ENCODE assay signal across 17 mouse cellular contexts in the genomic region with DNA sequence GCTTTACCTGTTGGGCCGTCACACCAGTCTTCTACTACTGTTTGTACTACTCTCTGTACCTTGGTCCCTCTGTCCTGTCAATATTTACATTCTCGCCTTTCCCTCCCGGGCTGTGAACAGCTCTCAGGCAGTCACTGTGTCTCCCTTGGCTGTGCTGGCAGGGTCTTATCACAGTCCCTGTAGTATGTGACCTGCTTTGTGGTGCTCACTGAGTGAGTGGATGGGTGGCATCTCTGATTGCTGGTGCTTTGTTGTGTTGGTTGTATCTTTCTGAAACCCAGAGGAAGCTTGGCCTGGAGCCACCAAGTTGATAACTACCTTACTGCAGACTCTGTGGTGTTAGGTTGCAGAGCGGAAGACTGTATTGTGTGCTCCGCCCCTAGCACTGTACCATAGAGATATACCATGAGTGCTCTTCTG. TPM values are rescaled to one million over a fixed set of nuclear protein-coding genes. Genes with fewer than 3 reads are reported as not detected.
DNase-seq lines count a peak whose midpoint lies in the region; ATAC-seq and TF ChIP-seq lines count a peak whose summit lies in the region.
"Had no signal": no experiment of that assay in that cellular context is flagged by ENCODE, and none has a peak within 500 bp of the region (broad histone marks: within the 10 kb centered on the region; RNA-seq: fewer than 3 reads in every experiment).

No protein-coding gene starts in this region.

- no peak for TF ChIP-seq EP300 in ES-Bruce4 (IDR thresholded peaks at IDR 0.05; ENCODE audit: insufficient read depth, low read depth, low read length)

- no peaks in the 10 kb centered on the region for H3K9me3 ChIP-seq in heart, embryonic 12.5 days (replicated peaks)
- H3K9me3 ChIP-seq in ES-Bruce4 (replicated peaks; ENCODE audit: control insufficient read depth, insufficient read depth, low read length, poor library complexity, severe bottlenecking) = no peaks in the 10 kb centered on the region
- H3K9me3 ChIP-seq in intestine, embryonic 15.5 days = no peaks in the 10 kb centered on the region
- H3K9me3 ChIP-seq in liver, embryonic 16.5 days (replicated peaks; ENCODE audit: control insufficient read depth, low read length) = no peaks in the 10 kb centered on the region
- H3K9me3 ChIP-seq in neural tube, embryonic 15.5 days (replicated peaks) = no peaks in the 10 kb centered on the region
- H3K9me3 ChIP-seq: embryonic facial prominence, embryonic 12.5 days; forebrain, embryonic 12.5 days; hindbrain, embryonic 12.5 days; midbrain, embryonic 15.5 days; neural tube, embryonic 12.5 days had no signal

- H3K27ac ChIP-seq in heart, embryonic 12.5 days (ENCODE audit: poor library complexity, severe bottlenecking) = no peak overlapping the region
- H3K27ac ChIP-seq in ES-Bruce4 (ENCODE audit: insufficient read depth, low read length) = peak overlapping the region; percentile 51
- H3K27ac ChIP-seq in intestine, embryonic 15.5 days = peak overlapping the region; percentile 28; the same call in 1 of the 2 replicates
- no peak overlapping the region for H3K27ac ChIP-seq in liver, embryonic 16.5 days (ENCODE audit: low read length)
- H3K27ac ChIP-seq in neural tube, embryonic 15.5 days (replicated peaks) = no peak overlapping the region
- H3K27ac ChIP-seq: embryonic facial prominence, embryonic 12.5 days; forebrain, embryonic 12.5 days; gastrocnemius, adult 2 months; hindbrain, embryonic 12.5 days; midbrain, embryonic 15.5 days; neural tube, embryonic 12.5 days had no signal

- H3K9ac ChIP-seq in heart, embryonic 12.5 days = no peak overlapping the region
- no peak overlapping the region for H3K9ac ChIP-seq in ES-Bruce4 (ENCODE audit: low read depth, poor library complexity, severe bottlenecking)
- no peak overlapping the region for H3K9ac ChIP-seq in intestine, embryonic 15.5 days
- no peak overlapping the region for H3K9ac ChIP-seq in liver, embryonic 16.5 days (ENCODE audit: low read depth, low read length)
- no peak overlapping the region for H3K9ac ChIP-seq in neural tube, embryonic 15.5 days (replicated peaks)
- H3K9ac ChIP-seq: embryonic facial prominence, embryonic 12.5 days; forebrain, embryonic 12.5 days; hindbrain, embryonic 12.5 days; midbrain, embryonic 15.5 days; neural tube, embryonic 12.5 days had no signal

- peak; percentile 84 for ATAC-seq in heart, embryonic 12.5 days (ENCODE audit: insufficient number of reproducible peaks, low FRiP score)
- ATAC-seq in intestine, embryonic 15.5 days = peak; percentile 95
- ATAC-seq in liver, embryonic 16.5 days (ENCODE audit: low read depth) = peak; percentile 94
- no peak for ATAC-seq in neural tube, embryonic 15.5 days (ENCODE audit: low FRiP score)
- ATAC-seq: midbrain, embryonic 15.5 days had no signal

- H3K4me1 ChIP-seq in heart, embryonic 12.5 days (replicated peaks) = peaks cover 14% of the 10 kb centered on the region
- peaks cover 2% of the 10 kb centered on the region for H3K4me1 ChIP-seq in ES-Bruce4 (ENCODE audit: control insufficient read depth, insufficient read depth, low read length)
- no peaks in the 10 kb centered on the region for H3K4me1 ChIP-seq in intestine, embryonic 15.5 days (replicated peaks)
- H3K4me1 ChIP-seq in liver, embryonic 16.5 days (ENCODE audit: control insufficient read depth, low read depth, low read length) = no peaks in the 10 kb centered on the region
- no peaks in the 10 kb centered on the region for H3K4me1 ChIP-seq in neural tube, embryonic 15.5 days
- H3K4me1 ChIP-seq: embryonic facial prominence, embryonic 12.5 days; forebrain, embryonic 12.5 days; hindbrain, embryonic 12.5 days; midbrain, embryonic 15.5 days; neural tube, embryonic 12.5 days had no signal

- intact Hi-C loops in heart, postnatal 14 days (cut with DNase I) = loop anchor here (5.0 kb wide), 1 partner anchor 604 kb away; no protein-coding TSS in a partner anchor

- no peak for DNase-seq in heart, postnatal 14 days
- DNase-seq in left cerebral cortex, adult 11 months (ENCODE audit: low spot score) = no peak
- no peak for DNase-seq in right cerebral cortex, adult 2 months (ENCODE audit: low spot score in 2 of 2)
- DNase-seq: cerebellum, adult 2 months; gastrocnemius, adult 2 months; kidney, adult 2 months; lung, postnatal 10 days had no signal

- H3K4me3 ChIP-seq in heart, embryonic 12.5 days = no peak overlapping the region
- H3K4me3 ChIP-seq in ES-Bruce4 (ENCODE audit: low read depth, low read length) = no peak overlapping the region
- no peak overlapping the region for H3K4me3 ChIP-seq in intestine, embryonic 15.5 days (replicated peaks)
- no peak overlapping the region for H3K4me3 ChIP-seq in liver, embryonic 16.5 days (ENCODE audit: low read depth, low read length)
- H3K4me3 ChIP-seq in neural tube, embryonic 15.5 days (replicated peaks) = no peak overlapping the region
- H3K4me3 ChIP-seq: embryonic facial prominence, embryonic 12.5 days; forebrain, embryonic 12.5 days; gastrocnemius, adult 2 months; hindbrain, embryonic 12.5 days; midbrain, embryonic 15.5 days; neural tube, embryonic 12.5 days had no signal

- H3K4me2 ChIP-seq in heart, embryonic 12.5 days = peak overlapping the region; percentile 0; the same call in 1 of the 2 replicates
- H3K4me2 ChIP-seq in intestine, embryonic 15.5 days (replicated peaks) = no peak overlapping the region
- H3K4me2 ChIP-seq in liver, embryonic 16.5 days (ENCODE audit: low read depth, low read length) = peak overlapping the region; percentile 10; the same call in 1 of the 2 replicates
- H3K4me2 ChIP-seq in neural tube, embryonic 15.5 days = no peak overlapping the region
- H3K4me2 ChIP-seq: embryonic facial prominence, embryonic 12.5 days; forebrain, embryonic 12.5 days; hindbrain, embryonic 12.5 days; midbrain, embryonic 15.5 days; neural tube, embryonic 12.5 days had no signal

- 20% methylated on average over 5 of the region's 5 CpGs for WGBS in heart, embryonic 12.5 days
- 48% methylated on average over 5 of the region's 5 CpGs for WGBS in intestine, embryonic 15.5 days
- 38% methylated on average over 5 of the region's 5 CpGs for WGBS in liver, embryonic 16.5 days (ENCODE audit: insufficient replicate concordance)
- 85% methylated on average over 5 of the region's 5 CpGs for WGBS in neural tube, embryonic 15.5 days

- no peak for TF ChIP-seq CTCF in ES-Bruce4 (IDR thresholded peaks at IDR 0.05; ENCODE audit: low read depth, low read length)

- H3K27me3 ChIP-seq in heart, embryonic 12.5 days (replicated peaks) = 0 out of 2 replicates have a peak, but pooled peaks cover 4% of the 10 kb centered on the region
- no peaks in the 10 kb centered on the region for H3K27me3 ChIP-seq in ES-Bruce4 (ENCODE audit: control insufficient read depth, insufficient read depth, low read length, poor library complexity, severe bottlenecking)
- H3K27me3 ChIP-seq in intestine, embryonic 15.5 days (replicated peaks) = no peaks in the 10 kb centered on the region
- no peaks in the 10 kb centered on the region for H3K27me3 ChIP-seq in liver, embryonic 16.5 days (ENCODE audit: control insufficient read depth, insufficient read depth, low read depth, low read length)
- H3K27me3 ChIP-seq in neural tube, embryonic 15.5 days (replicated peaks) = no peaks in the 10 kb centered on the region
- H3K27me3 ChIP-seq: embryonic facial prominence, embryonic 12.5 days; forebrain, embryonic 12.5 days; hindbrain, embryonic 12.5 days; midbrain, embryonic 15.5 days; neural tube, embryonic 12.5 days had no signal

- H3K36me3 ChIP-seq in heart, embryonic 12.5 days = no peaks in the 10 kb centered on the region
- no peaks in the 10 kb centered on the region for H3K36me3 ChIP-seq in ES-Bruce4 (ENCODE audit: control insufficient read depth, insufficient read depth, low read length, poor library complexity, severe bottlenecking)
- no peaks in the 10 kb centered on the region for H3K36me3 ChIP-seq in intestine, embryonic 15.5 days
- no peaks in the 10 kb centered on the region for H3K36me3 ChIP-seq in liver, embryonic 16.5 days (ENCODE audit: control insufficient read depth, insufficient read depth)
- H3K36me3 ChIP-seq in neural tube, embryonic 15.5 days = no peaks in the 10 kb centered on the region
- H3K36me3 ChIP-seq: embryonic facial prominence, embryonic 12.5 days; forebrain, embryonic 12.5 days; hindbrain, embryonic 12.5 days; midbrain, embryonic 15.5 days; neural tube, embryonic 12.5 days had no signal

- TF ChIP-seq POLR2A in ES-Bruce4 (IDR thresholded peaks at IDR 0.05; ENCODE audit: insufficient read depth, low read length) = no peak

RNA-seq across cellular contexts. Expression of a gene that starts 25.8 kb away (rescaled TPM):
- polyA plus RNA-seq in heart, embryonic 12.5 days (2016; fragmentation: Nextera tagmentation; extraction: Ambion mirVana) = 30.1 and 32.6 TPM in 2 replicates
- total RNA-seq in heart, postnatal 14 days (2021) = 10 to 100 TPM; 12.6 to 14.4 TPM
- polyA plus RNA-seq in ES-Bruce4 (2011; ENCODE audit: insufficient read depth, insufficient read length, low read depth, missing spikeins) = 61.4 and 62.7 TPM in 2 replicates
- 19.4 and 25.1 TPM in 2 replicates for polyA plus RNA-seq in intestine, embryonic 15.5 days (2015; fragmentation: Nextera tagmentation; extraction: Ambion mirVana)
- polyA plus RNA-seq in liver, embryonic 16.5 days (2015; fragmentation: Nextera tagmentation; extraction: Ambion mirVana) = 21.1 and 24.3 TPM in 2 replicates
- polyA plus RNA-seq in neural tube, embryonic 15.5 days (2015; fragmentation: Nextera tagmentation; extraction: Ambion mirVana) = 7.4 and 7.8 TPM in 2 replicates

Comparison
In these comparisons a context has a peak if more than half of its experiments do, and no peak if none do; other contexts are left out.
1. H3K27ac ChIP-seq: peak in ES-Bruce4 (single experiment) and intestine, embryonic 15.5 days (single experiment); none in heart, embryonic 12.5 days (single experiment), liver, embryonic 16.5 days (single experiment) and neural tube, embryonic 15.5 days (single experiment).
2. H3K4me2 ChIP-seq: peak in heart, embryonic 12.5 days (single experiment) and liver, embryonic 16.5 days (single experiment); none in intestine, embryonic 15.5 days (single experiment) and neural tube, embryonic 15.5 days (single experiment).